Mouse (Mus musculus) large intestine, adult 2 months (tissue): ENCODE data around the gene Nr5a2. TPM values are rescaled to one million over a fixed set of nuclear protein-coding genes. Genes with fewer than 3 reads are reported as not detected.
A peak's percentile ranks its signal among the peaks of the same experiment; 100 is the strongest.
"Not testable (repeated sequence)": the region's sequence is repeated elsewhere in the genome, so short reads cannot be mapped to it uniquely, and the experiment has no call there.

Source experiments
- DNase-seq: peaks from one replicate; pipeline ENCODE4 v3.0.0-alpha.2; 2012; ENCODE audit warnings: low read depth, low spot score
- WGBS: fragments of 180-500 bp; shearing (Covaris S2); methylation state at CpG from one replicate; pipeline ENCODE4 v1.1.7; 2018; 5-methylcytosine and 5-hydroxymethylcytosine counted together
- polyA plus RNA-seq: library from polyadenylated mRNA; depleted of rRNA; stranded (reverse); fragments of >200 nt; gene quantifications from 2 replicates; pipeline ENCODE4 v1.2.3, GENCODE M21; 2012

Gene Nr5a2
- polyA plus RNA-seq, 1 experiment, result 13.6 TPM

GRCm38 (mm10) chr1:136859454-136859853 lies 100.8 kb downstream of the Nr5a2 start:
- no peak for DNase-seq
- 33% methylated on average over 4 of the region's 4 CpGs for WGBS

DNA sequence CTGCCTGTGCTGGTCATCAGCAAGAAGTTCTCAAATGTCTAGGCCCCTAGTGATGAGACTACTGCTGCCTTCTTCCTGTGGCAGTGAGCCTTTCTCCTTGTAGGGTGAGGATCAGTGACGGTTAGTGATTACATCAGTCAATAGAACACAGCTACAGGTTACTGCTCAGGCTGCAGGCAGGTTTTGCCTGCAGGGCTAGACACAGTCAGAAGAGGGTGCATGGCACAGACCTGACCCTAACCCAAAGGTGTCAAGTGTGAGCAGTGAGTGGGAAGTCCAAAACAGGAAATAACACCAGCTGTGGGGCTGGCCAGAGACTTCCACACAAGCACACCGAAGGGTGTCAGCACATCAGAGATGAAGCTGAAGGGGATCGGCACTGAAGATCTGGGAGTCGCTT lies 101.5 kb downstream of the Nr5a2 start:
- 78% methylated on average over 4 of the region's 4 CpGs for WGBS
- DNase-seq, result no peak

GRCm38 (mm10) chr1:136856104-136856503 lies 104.1 kb downstream of the Nr5a2 start:
- no peak for DNase-seq
- 86% methylated on average over 3 of the region's 3 CpGs for WGBS

DNA sequence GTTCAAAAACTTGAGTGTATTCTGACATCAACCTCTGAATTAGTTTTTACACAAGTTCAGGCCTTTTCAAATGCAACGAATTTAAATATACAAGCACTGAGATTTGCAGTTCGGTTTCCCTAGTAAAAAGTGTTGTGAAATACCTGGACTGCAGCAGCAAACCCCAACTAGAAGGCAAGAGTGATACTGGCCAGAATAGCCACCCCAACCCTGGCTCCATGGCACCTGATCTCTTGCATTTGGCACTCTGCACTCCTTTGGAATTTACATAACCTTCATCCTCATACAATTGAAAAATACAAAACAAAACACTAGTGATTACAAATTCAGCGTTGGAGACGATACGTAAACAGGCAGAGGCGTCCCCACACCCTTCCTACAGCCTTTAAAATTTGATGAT lies 111.5 kb downstream of the Nr5a2 start:
- WGBS, result 81% methylated on average over 6 of the region's 6 CpGs

GRCm38 (mm10) chr1:136846081-136846480 lies 114.2 kb downstream of the Nr5a2 start:
- WGBS, result 85% methylated on average over 2 of the region's 2 CpGs
- DNase-seq, result no peak

More for the DNA sequence above, 111.5 kb downstream of the Nr5a2 start:
- DNase-seq, result no peak

DNA sequence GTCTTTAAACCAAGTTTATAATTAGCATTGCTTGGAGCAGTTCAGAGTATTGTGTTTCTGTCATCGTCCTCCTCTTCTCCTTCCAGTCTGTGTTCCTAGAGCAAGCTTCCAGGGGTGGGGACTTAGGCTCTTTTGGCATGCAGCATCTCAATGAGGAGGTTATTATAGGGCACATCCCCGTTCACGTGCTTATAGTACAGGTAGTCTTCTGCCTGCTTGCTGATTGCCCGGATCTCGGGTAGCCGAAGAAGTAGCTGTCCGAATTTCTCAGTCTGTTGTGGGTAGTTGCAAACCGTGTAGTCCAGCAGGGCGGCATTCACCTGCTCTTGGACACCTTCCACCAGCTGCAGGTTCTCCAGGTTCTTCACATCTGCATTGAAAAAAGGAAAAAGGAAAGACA lies 114.9 kb downstream of the Nr5a2 start:
- 80% methylated on average over 9 of the region's 9 CpGs for WGBS
- DNase-seq, result no peak

GRCm38 (mm10) chr1:136840512-136840911 lies 119.7 kb downstream of the Nr5a2 start:
- no peak for DNase-seq
- WGBS, result 61% methylated on average over 7 of the region's 7 CpGs

- WGBS, result 20% methylated on average over 10 of the region's 10 CpGs
- peak; percentile 38 for DNase-seq
These were observed 121.0 kb downstream of the Nr5a2 start for GRCm38 (mm10) chr1:136839202-136839601.

DNA sequence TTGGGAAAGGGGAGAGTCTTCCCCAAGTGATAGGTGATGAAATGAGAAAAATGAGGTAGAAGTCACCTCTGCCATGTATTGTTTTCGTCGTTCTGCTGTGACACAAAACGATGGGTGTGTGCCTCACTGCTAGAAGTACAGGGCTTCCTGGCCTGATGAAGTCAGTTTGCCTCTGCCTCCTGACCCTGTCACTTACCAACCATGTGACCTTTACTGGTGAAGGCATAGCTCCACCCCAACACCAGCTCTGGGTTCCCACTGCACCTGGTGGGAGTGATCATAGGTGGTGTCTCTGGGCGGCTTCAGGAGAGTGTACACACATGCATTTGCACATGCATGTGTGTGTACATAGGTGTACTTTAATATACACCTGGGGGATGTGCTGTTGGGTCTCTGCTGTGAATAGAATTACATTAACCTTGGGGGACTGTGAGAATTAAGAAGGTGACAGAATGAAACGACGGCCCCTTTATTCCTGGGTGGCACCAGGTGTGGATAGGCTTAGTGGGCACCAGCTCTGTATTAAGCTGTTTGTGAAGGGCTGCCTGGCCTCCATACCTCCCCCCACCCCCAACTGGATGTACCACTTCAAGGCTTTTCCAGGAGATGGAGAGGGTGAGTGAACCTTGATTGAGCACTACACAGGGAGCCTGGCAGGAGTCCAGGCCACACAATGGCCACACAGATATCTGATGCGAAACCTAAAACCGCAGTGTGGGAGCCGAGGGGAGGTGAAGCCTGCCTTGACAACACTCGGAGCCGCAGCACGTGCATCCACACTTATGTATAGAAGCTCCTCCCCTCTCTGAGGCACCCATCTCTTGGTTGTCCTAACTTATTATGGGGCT lies 127.7 kb downstream of the Nr5a2 start:
- WGBS, result 74% methylated on average over 12 of the region's 12 CpGs
- DNase-seq, result no peak

DNA sequence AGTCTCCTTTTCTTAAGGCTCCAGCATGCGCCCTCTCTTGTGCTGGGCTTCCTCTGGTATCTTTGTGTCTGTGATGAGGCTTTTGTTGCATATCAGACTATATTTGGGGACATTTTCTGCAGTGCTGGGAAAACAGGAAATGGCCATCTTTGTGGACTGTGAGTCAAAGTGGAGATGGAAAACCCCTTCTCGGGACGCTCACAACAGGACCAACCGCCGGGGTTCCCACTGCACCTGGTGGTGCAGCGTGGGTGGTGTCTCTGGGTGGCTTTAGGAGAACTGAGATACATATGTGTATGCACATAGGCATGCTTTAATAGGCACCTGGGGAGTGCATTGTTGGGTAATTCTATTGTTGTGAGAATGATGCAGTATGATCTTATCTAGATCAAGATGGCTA lies 129.3 kb downstream of the Nr5a2 start:
- no peak for DNase-seq
- WGBS, result 83% methylated on average over 6 of the region's 6 CpGs

- 95% methylated on average over 3 of the region's 3 CpGs for WGBS
- DNase-seq, result no peak
These were observed 130.3 kb downstream of the Nr5a2 start for GRCm38 (mm10) chr1:136829931-136830330.

DNA sequence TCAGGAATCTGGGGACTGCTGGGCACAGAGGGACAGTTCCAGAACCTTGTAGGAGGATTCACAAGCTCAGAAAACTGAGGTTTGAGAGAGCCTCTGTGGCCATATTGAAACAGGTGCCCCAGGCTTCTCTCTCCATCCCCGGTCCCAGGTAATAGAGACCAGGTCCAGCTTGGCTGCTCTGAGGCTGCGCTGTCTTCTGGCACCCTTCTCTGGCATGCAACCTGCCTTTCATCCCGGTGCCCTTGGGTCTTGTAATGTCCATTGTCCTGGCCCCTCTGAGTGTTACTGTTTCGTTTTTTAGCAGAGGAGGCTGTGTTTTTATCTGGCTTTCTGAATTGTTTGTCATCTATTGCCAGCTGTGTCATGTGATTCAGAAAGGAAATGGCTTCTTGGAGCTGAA lies 136.4 kb downstream of the Nr5a2 start:
- 70% methylated on average over 4 of the region's 4 CpGs for WGBS

GRCm38 (mm10) chr1:136800625-136801024 lies 159.6 kb downstream of the Nr5a2 start:
- WGBS, result 70% methylated on average over 6 of the region's 6 CpGs
- no peak for DNase-seq

More for the DNA sequence above, 136.4 kb downstream of the Nr5a2 start:
- DNase-seq, result no peak

- WGBS, result 39% methylated on average over 17 of the region's 17 CpGs
- DNase-seq, result no peak
These were observed 163.7 kb downstream of the Nr5a2 start for GRCm38 (mm10) chr1:136796361-136797090.

- DNase-seq, result not testable (repeated sequence)
- WGBS, result 96% methylated on average over 12 of the region's 12 CpGs
These were observed 167.0 kb downstream of the Nr5a2 start for GRCm38 (mm10) chr1:136792957-136793883.
